Mouse (Mus musculus) spleen, adult 10 weeks (tissue): ENCODE data around the gene Btbd17. TPM values are rescaled to one million over a fixed set of nuclear protein-coding genes. Genes with fewer than 3 reads are reported as not detected.

Experiments used
- polyA plus RNA-seq: library from polyadenylated mRNA; stranded (reverse); fragments of 350-450 nt; fragmentation: Illumina TruSeq; extraction: RNeasy Lipid Tissue Mini Kit (QIAGEN cat#74804); gene quantifications from one replicate; pipeline ENCODE4 v1.2.3, GENCODE M21; 2015; ENCODE audit warnings: low replicate concordance; ENCODE audit not compliant: insufficient read depth

Btbd17 gene
- not detected for polyA plus RNA-seq

GRCm38 (mm10) chr11:114795848-114796322, at the start of gene Btbd17:
Btbd17 (minus strand) TSS chr11:114795945.

GRCm38 (mm10) chr11:114798624-114799023, 2.9 kb upstream of the Btbd17 start, which contains the start of gene Gpr142:
Gpr142 (plus strand) TSS chr11:114798924.

GRCm38 (mm10) chr11:114764820-114765818, 30.6 kb downstream of the Btbd17 start, which contains the start of gene Kif19a:
Kif19a (plus strand) TSS chr11:114765388.

Other genes starting within 250 kb of the Btbd17 start
- gene Rpl38, start 127.4 kb downstream of the Btbd17 start, polyA plus RNA-seq: 2,261 TPM
- 4.9 TPM for gene Ttyh2, start 120.5 kb downstream of the Btbd17 start, polyA plus RNA-seq
- 0.65 TPM for gene Dnaic2, start 68.5 kb downstream of the Btbd17 start, polyA plus RNA-seq
- gene Kif19a, start 30.6 kb downstream of the Btbd17 start, polyA plus RNA-seq: 1.8 TPM
- gene Gpr142, start 3.0 kb upstream of the Btbd17 start, polyA plus RNA-seq: not detected
- gene Gprc5c, start 55.2 kb upstream of the Btbd17 start, polyA plus RNA-seq: 4.4 TPM
- 37.7 TPM for gene Cd300a, start 94.1 kb upstream of the Btbd17 start, polyA plus RNA-seq
- 9.6 TPM for gene Cd300lb, start 138.4 kb upstream of the Btbd17 start, polyA plus RNA-seq
- 7.7 TPM for gene Cd300c, start 173.2 kb upstream of the Btbd17 start, polyA plus RNA-seq
- gene Cd300ld, start 194.0 kb upstream of the Btbd17 start, polyA plus RNA-seq: 12.6 TPM
- gene Cd300c2, start 205.9 kb upstream of the Btbd17 start, polyA plus RNA-seq: 52.5 TPM
- not detected for gene Cd300ld2, start 220.2 kb upstream of the Btbd17 start, polyA plus RNA-seq
- 0.65 TPM for gene Cd300ld4, start 231.1 kb upstream of the Btbd17 start, polyA plus RNA-seq
- gene Cd300ld5, start 241.8 kb upstream of the Btbd17 start, polyA plus RNA-seq: not detected